Mouse (Mus musculus): ENCODE measurements around the gene Ptprg. TPM values are rescaled to one million over a fixed set of nuclear protein-coding genes. Genes with fewer than 3 reads are reported as not detected.
"Not testable (repeated sequence)": the region's sequence is repeated elsewhere in the genome, so short reads cannot be mapped to it uniquely, and the experiment has no call there.

Gene Ptprg
- polyA plus RNA-seq, 1 experiment from 2014 or later = 42.3 TPM

DNA sequence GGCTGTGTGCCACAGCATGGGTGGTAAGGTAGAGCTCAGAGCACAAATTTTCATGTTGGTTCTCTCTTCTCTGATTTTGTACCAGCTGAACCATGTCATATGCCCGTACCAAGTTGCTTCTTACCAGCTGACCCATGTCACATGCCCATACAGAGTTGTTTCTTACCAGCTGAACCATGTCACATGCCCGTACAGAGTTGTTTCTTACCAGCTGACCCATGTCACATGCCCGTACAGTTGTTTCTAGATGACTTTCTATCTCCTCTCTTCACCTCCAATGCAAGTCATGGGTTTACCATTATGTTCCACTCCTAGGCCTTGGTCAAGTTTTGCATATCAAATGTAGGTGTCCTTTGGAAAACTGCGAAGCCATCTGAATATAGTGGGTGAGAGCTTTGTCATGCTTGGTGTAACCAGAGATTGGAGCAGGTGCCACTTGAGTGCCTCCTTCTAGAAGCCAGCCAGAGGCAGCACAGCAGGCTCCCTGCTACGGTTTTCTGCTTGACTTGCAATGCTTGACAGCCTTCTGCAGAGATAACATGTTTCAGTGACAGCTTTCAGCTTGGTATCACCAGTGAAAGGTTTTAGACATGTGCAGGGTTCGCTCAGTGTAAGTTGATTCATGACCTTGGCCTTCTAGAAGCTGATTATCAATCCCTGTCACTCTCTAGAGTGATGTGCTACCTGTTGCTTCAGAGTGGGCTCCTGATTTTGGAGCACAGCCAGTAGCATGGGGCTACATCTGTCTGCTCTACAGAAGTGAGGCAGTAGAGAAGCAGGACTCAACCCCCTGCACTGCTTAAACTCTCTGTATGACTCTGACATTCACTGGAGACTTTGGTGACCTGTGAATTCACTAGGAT lies 401.9 kb downstream of the Ptprg start:
- no peaks in the 10 kb centered on the region for H3K27me3 ChIP-seq (ENCODE audit: control insufficient read depth, insufficient read depth, low read length)
- H3K27ac ChIP-seq (ENCODE audit: low read depth, low read length) = no peak overlapping the region
- no peak for ATAC-seq (ENCODE audit: low read depth)
- no peaks in the 10 kb centered on the region for H3K36me3 ChIP-seq (ENCODE audit: control insufficient read depth, insufficient read depth, low read length)
- 0 out of 2 replicates have a peak, but pooled peaks cover 3% of the 10 kb centered on the region for H3K4me1 ChIP-seq (ENCODE audit: control insufficient read depth, insufficient read depth, low read length)
- no peaks in the 10 kb centered on the region for H3K9me3 ChIP-seq (ENCODE audit: control insufficient read depth, low read length)
- H3K4me2 ChIP-seq (ENCODE audit: low read depth, low read length) = no peak overlapping the region
- H3K9ac ChIP-seq (replicated peaks; ENCODE audit: low read depth, low read length) = no peak overlapping the region
- H3K4me3 ChIP-seq (ENCODE audit: low read depth, low read length) = no peak overlapping the region
- 80% methylated on average over 6 of the region's 6 CpGs for WGBS

DNA sequence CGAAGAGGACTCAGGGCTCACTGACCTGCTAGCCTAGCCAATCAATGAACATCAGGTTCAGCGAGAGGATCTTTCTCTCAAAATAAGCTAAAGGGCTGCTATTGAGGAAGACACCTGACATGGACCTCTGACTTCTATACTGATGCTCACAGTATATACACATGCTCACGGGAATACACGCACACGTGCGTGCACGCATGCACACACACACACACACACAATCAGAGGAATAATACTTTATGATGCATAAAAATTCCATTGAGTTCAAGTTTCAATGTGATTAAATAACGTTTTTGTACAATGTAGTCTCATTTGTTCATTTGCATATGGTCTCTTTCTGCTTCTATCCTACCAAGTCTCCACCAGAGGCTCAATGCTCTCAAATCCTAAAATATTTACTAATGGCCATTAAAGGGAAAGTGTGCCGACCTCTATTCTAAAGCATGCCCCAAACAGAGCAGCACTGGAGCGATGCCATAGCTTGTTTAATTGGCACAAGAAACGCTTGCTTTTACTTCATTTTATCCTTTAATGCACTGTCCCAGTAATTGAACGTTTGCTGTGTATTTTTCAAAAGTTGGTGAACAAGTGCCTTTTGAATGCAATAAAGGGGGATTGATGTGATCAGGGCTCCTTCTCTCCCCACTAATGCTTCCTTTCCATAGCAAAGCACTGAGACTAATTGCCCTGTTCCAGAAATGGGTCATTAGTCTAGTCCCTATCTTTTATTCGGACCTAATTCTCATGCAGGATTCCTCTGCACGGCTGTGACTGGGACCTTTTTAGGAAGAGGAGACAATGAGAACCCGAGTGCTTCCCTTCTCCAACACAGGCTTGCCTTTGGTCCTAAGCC lies 407.2 kb downstream of the Ptprg start:
- no peak overlapping the region for H3K27ac ChIP-seq (ENCODE audit: low read depth, low read length)
- WGBS = 49% methylated on average over 15 of the region's 15 CpGs
- ATAC-seq (ENCODE audit: low read depth) = peak; percentile 72
- H3K36me3 ChIP-seq (ENCODE audit: control insufficient read depth, insufficient read depth, low read length) = no peaks in the 10 kb centered on the region
- H3K9me3 ChIP-seq (ENCODE audit: control insufficient read depth, low read length) = no peaks in the 10 kb centered on the region
- H3K9ac ChIP-seq (replicated peaks; ENCODE audit: low read depth, low read length) = no peak overlapping the region
- H3K4me3 ChIP-seq (ENCODE audit: low read depth, low read length) = no peak overlapping the region
- no peak overlapping the region for H3K4me2 ChIP-seq (ENCODE audit: low read depth, low read length)
- no peaks in the 10 kb centered on the region for H3K27me3 ChIP-seq (ENCODE audit: control insufficient read depth, insufficient read depth, low read length)
- H3K4me1 ChIP-seq (ENCODE audit: control insufficient read depth, insufficient read depth, low read length) = 0 out of 2 replicates have a peak, but pooled peaks cover 3% of the 10 kb centered on the region

DNA sequence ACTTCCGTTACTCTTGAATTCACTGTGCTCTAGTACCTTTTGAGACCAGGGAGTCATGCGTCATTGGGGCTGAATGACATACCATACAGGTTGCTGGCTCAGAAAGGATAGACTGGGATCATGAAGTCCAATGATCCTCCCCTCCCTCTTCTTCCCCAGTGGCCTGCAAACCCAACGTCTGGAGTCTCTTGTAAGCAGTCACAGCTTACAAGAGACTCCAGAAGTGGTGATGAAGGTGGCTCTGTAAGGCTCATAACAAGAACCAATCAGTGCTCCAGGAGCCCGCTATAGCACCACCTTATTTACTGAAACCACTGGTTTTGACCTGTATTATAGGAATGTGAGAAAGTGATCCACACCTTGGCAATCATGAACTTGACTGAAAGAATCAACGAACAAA lies 408.8 kb downstream of the Ptprg start:
- ATAC-seq (ENCODE audit: low read depth) = no peak
- Histone ChIP-seq H3K4me2 (ENCODE audit: low read depth, low read length) (no peak overlapping the region), H3K36me3 (ENCODE audit: control insufficient read depth, insufficient read depth, low read length) (no peaks in the 10 kb centered on the region), H3K9me3 (ENCODE audit: control insufficient read depth, low read length) (no peaks in the 10 kb centered on the region), H3K27ac (ENCODE audit: low read depth, low read length) (no peak overlapping the region), H3K4me3 (ENCODE audit: low read depth, low read length) (no peak overlapping the region), H3K9ac (replicated peaks; ENCODE audit: low read depth, low read length) (no peak overlapping the region), H3K4me1 (ENCODE audit: control insufficient read depth, insufficient read depth, low read length) (0 out of 2 replicates have a peak, but pooled peaks cover 3% of the 10 kb centered on the region), H3K27me3 (ENCODE audit: control insufficient read depth, insufficient read depth, low read length) (no peaks in the 10 kb centered on the region)
- 90% methylated on average over 5 of the region's 5 CpGs for WGBS

DNA sequence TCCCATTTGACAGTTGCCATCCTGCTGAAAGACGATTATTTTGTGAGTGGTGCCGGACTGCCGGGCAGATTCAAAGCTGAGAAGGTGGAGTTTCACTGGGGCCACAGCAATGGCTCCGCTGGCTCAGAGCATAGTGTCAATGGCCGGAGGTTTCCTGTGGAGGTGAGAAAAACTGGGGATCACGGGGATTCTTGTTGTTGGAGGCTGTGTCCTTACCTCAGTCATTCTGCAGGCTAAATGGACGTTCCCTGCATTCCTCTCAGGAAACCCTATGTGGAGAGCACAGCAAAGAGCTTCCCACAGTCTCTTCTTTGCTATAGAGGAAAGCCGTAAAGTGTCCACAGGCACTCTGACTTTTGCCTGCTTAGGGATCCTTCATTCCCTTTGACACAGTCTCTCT lies 409.2 kb downstream of the Ptprg start:
- H3K9ac ChIP-seq (replicated peaks; ENCODE audit: low read depth, low read length) = no peak overlapping the region
- no peak overlapping the region for H3K4me3 ChIP-seq (ENCODE audit: low read depth, low read length)
- 83% methylated on average over 8 of the region's 8 CpGs for WGBS
- H3K4me1 ChIP-seq (ENCODE audit: control insufficient read depth, insufficient read depth, low read length) = 0 out of 2 replicates have a peak, but pooled peaks cover 3% of the 10 kb centered on the region
- H3K36me3 ChIP-seq (ENCODE audit: control insufficient read depth, insufficient read depth, low read length) = no peaks in the 10 kb centered on the region
- no peak overlapping the region for H3K27ac ChIP-seq (ENCODE audit: low read depth, low read length)
- H3K27me3 ChIP-seq (ENCODE audit: control insufficient read depth, insufficient read depth, low read length) = no peaks in the 10 kb centered on the region
- no peak for ATAC-seq (ENCODE audit: low read depth)
- H3K9me3 ChIP-seq (ENCODE audit: control insufficient read depth, low read length) = no peaks in the 10 kb centered on the region
- H3K4me2 ChIP-seq (ENCODE audit: low read depth, low read length) = no peak overlapping the region

DNA sequence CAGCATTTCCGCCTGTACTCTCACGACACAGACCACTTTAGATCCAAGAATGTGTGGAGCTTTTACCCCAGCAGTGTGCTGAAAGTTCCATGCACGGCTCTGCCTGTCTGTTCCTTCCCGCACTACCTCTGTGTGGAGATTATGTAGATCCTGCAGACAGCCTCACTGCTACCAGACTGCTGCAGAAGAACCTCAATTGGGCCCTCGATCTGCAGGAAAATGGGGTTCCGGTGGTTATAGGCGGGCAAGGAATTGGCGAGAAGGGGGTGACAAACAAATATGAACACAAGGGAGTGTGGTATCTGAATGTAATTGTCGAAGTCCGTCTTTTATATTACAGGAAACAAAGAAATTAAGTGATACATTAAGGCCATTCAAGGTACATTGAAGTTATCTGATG lies 410.5 kb downstream of the Ptprg start:
- no peaks in the 10 kb centered on the region for H3K9me3 ChIP-seq (ENCODE audit: control insufficient read depth, low read length)
- no peak overlapping the region for H3K4me2 ChIP-seq (ENCODE audit: low read depth, low read length)
- H3K27ac ChIP-seq (ENCODE audit: low read depth, low read length) = no peak overlapping the region
- no peak overlapping the region for H3K4me3 ChIP-seq (ENCODE audit: low read depth, low read length)
- WGBS = 96% methylated on average over 10 of the region's 10 CpGs
- H3K9ac ChIP-seq (replicated peaks; ENCODE audit: low read depth, low read length) = no peak overlapping the region
- H3K36me3 ChIP-seq (ENCODE audit: control insufficient read depth, insufficient read depth, low read length) = no peaks in the 10 kb centered on the region
- ATAC-seq (ENCODE audit: low read depth) = no peak
- 0 out of 2 replicates have a peak, but pooled peaks cover 3% of the 10 kb centered on the region for H3K4me1 ChIP-seq (ENCODE audit: control insufficient read depth, insufficient read depth, low read length)
- no peaks in the 10 kb centered on the region for H3K27me3 ChIP-seq (ENCODE audit: control insufficient read depth, insufficient read depth, low read length)

DNA sequence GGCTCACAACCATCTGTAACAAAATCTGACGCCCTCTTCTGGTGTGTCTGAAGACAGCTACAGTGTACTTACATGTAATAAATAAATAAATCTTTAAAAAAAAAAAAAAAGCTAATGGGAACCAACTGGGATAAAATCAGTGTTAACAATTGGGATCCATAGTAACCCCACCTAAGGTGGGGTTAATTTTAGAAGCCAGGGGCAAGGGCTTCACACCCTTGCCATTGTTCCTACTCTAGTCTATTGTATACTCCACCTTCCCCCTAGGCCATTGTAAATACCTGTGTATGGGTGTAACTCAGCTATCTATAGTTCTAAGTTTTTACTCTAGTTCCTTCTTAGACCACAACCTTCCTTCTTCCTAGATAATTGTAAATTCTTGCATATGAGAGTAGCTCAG lies 411.0 kb downstream of the Ptprg start:
- not testable (repeated sequence) for H3K9me3 ChIP-seq (ENCODE audit: control insufficient read depth, low read length); H3K4me3 ChIP-seq (ENCODE audit: low read depth, low read length); H3K9ac ChIP-seq (replicated peaks; ENCODE audit: low read depth, low read length); ATAC-seq (ENCODE audit: low read depth); H3K27me3 ChIP-seq (ENCODE audit: control insufficient read depth, insufficient read depth, low read length); H3K4me1 ChIP-seq (ENCODE audit: control insufficient read depth, insufficient read depth, low read length); H3K27ac ChIP-seq (ENCODE audit: low read depth, low read length); H3K4me2 ChIP-seq (ENCODE audit: low read depth, low read length); H3K36me3 ChIP-seq (ENCODE audit: control insufficient read depth, insufficient read depth, low read length)
- no CpG with 5 or more reads among the region's 1 CpGs for WGBS

DNA sequence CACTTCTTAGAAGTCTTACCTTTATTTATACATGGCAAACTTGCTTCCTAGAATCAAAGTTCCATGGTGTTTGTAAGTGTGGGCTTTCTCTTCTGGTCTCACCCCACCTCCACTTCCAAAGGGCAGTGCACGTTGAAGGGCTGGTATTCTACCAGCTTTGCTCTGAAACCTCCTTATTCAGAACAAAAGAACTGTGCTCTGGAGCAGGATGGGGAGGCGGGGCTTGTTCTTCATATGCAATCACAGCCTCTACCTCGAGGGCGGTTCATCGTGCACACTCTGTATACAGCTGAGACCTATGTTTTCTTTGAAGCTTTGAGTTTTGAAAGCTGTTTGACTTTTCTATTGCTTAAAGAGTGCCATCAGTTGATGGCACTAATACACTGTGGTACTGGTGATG lies 412.5 kb downstream of the Ptprg start:
- 43% methylated on average over 5 of the region's 5 CpGs for WGBS
- H3K9ac ChIP-seq (replicated peaks; ENCODE audit: low read depth, low read length) = no peak overlapping the region
- no peaks in the 10 kb centered on the region for H3K36me3 ChIP-seq (ENCODE audit: control insufficient read depth, insufficient read depth, low read length)
- no peak overlapping the region for H3K4me3 ChIP-seq (ENCODE audit: low read depth, low read length)
- H3K27ac ChIP-seq (ENCODE audit: low read depth, low read length) = no peak overlapping the region
- H3K27me3 ChIP-seq (ENCODE audit: control insufficient read depth, insufficient read depth, low read length) = no peaks in the 10 kb centered on the region
- no peaks in the 10 kb centered on the region for H3K4me1 ChIP-seq (ENCODE audit: control insufficient read depth, insufficient read depth, low read length)
- ATAC-seq (ENCODE audit: low read depth) = no peak
- H3K9me3 ChIP-seq (ENCODE audit: control insufficient read depth, low read length) = no peaks in the 10 kb centered on the region
- no peak overlapping the region for H3K4me2 ChIP-seq (ENCODE audit: low read depth, low read length)

DNA sequence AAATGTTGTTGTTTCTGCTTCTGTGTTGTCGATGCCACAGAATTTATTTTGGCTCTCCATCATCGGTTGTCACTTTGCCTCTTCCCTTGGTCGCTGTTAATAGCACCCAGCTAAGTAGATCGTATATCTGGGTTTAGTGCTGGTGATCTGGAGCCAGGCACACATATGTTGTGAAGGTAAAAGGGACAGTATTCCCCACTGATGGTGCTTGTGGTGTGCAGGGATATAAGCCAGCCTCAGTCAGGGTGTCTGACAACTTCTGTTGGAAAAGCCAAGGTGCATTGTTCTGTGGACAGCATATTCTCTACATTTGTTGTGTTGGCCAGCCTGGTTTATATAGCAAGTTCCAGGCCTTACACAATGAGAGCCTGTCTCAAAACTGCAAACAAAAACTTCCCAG lies 428.4 kb downstream of the Ptprg start:
- H3K9ac ChIP-seq (replicated peaks; ENCODE audit: low read depth, low read length) = no peak overlapping the region
- no peaks in the 10 kb centered on the region for H3K27me3 ChIP-seq (ENCODE audit: control insufficient read depth, insufficient read depth, low read length)
- no peak overlapping the region for H3K4me2 ChIP-seq (ENCODE audit: low read depth, low read length)
- no peak overlapping the region for H3K27ac ChIP-seq (ENCODE audit: low read depth, low read length)
- H3K9me3 ChIP-seq (ENCODE audit: control insufficient read depth, low read length) = no peaks in the 10 kb centered on the region
- H3K4me3 ChIP-seq (ENCODE audit: low read depth, low read length) = no peak overlapping the region
- 29% methylated on average over 4 of the region's 4 CpGs for WGBS
- peak; percentile 54 for ATAC-seq (ENCODE audit: low read depth)
- no peaks in the 10 kb centered on the region for H3K36me3 ChIP-seq (ENCODE audit: control insufficient read depth, insufficient read depth, low read length)
- peaks cover 8% of the 10 kb centered on the region; the same call in 1 of the 2 replicates for H3K4me1 ChIP-seq (ENCODE audit: control insufficient read depth, insufficient read depth, low read length)

DNA sequence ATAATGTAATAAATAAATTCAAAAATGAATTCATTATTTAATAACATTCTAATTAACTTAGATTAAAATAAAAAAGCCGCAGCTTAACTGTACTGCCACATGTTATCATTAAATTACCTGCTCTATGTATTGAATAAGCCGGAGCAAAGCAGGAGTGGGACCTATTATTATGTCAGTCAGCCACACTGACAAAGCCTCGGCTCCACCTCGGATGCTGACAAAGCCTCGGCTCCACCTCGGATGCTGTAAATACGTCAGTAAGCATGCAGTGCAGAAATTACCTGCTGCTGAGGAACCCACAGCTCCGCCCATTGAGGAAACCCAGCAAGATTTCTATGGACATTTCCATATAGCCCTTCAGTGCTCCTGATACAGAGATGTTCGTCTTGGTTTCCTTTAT lies 429.7 kb downstream of the Ptprg start:
- Histone ChIP-seq H3K4me2 (ENCODE audit: low read depth, low read length) (no peak overlapping the region), H3K4me3 (ENCODE audit: low read depth, low read length) (no peak overlapping the region), H3K36me3 (ENCODE audit: control insufficient read depth, insufficient read depth, low read length) (no peaks in the 10 kb centered on the region), H3K9me3 (ENCODE audit: control insufficient read depth, low read length) (no peaks in the 10 kb centered on the region), H3K27me3 (ENCODE audit: control insufficient read depth, insufficient read depth, low read length) (no peaks in the 10 kb centered on the region), H3K9ac (replicated peaks; ENCODE audit: low read depth, low read length) (no peak overlapping the region), H3K27ac (ENCODE audit: low read depth, low read length) (peak overlapping the region; percentile 25; the same call in 1 of the 2 replicates), H3K4me1 (ENCODE audit: control insufficient read depth, insufficient read depth, low read length) (peaks cover 8% of the 10 kb centered on the region; the same call in 1 of the 2 replicates)
- ATAC-seq (ENCODE audit: low read depth) = peak; percentile 87; the same call in 1 of the 2 replicates
- 39% methylated on average over 9 of the region's 9 CpGs for WGBS

All from neural tube, embryonic 14.5 days (tissue).